Mouse (Mus musculus) neural tube, embryonic 10.5 days (tissue): ENCODE measurements at regions not wholly inside any gene's neighbourhood (a gene's known extent, or its start where the extent isn't known, plus 50 kb on each side); places are given as distances from the start of the nearest gene placed in this dataset.

Source experiments
- DNase-seq: peaks from one replicate; pipeline ENCODE4 v3.0.0-alpha.2; 2017; ENCODE audit warnings: low spot score; ENCODE audit errors: extremely low spot score

- no peak for DNase-seq
Observed at GRCm38 (mm10) chr9:98091105-98091504, 58.1 kb upstream of the Clstn2 start.

GRCm38 (mm10) chr9:98095064-98095790 is 62.2 kb upstream of the Clstn2 start:
- DNase-seq, result no peak

- no peak for DNase-seq
Observed at GRCm38 (mm10) chr9:98123390-98123789, 90.4 kb upstream of the Clstn2 start.

- DNase-seq, result no peak
Observed at GRCm38 (mm10) chr9:98129596-98129995, 96.6 kb upstream of the Clstn2 start.

- DNase-seq, result no peak
Observed at GRCm38 (mm10) chr9:98130849-98131248, 97.9 kb upstream of the Clstn2 start.

GRCm38 (mm10) chr9:98140546-98140945 is 107.6 kb upstream of the Clstn2 start:
- DNase-seq, result no peak

- DNase-seq, result peak; percentile 4
Observed at GRCm38 (mm10) chr9:98142121-98142520, 109.1 kb upstream of the Clstn2 start.

- DNase-seq, result no peak
Observed at GRCm38 (mm10) chr9:98146901-98147300, 113.9 kb upstream of the Clstn2 start.

- no peak for DNase-seq
Observed at GRCm38 (mm10) chr9:98158421-98158820, 125.4 kb upstream of the Clstn2 start.

- DNase-seq, result no peak
Observed at GRCm38 (mm10) chr9:98164489-98164888, 122.7 kb upstream of the Nmnat3 start.

GRCm38 (mm10) chr9:98174056-98174455 is 113.2 kb upstream of the Nmnat3 start:
- DNase-seq, result no peak

GRCm38 (mm10) chr9:98176701-98177380 is 110.4 kb upstream of the Nmnat3 start:
- peak; percentile 10 for DNase-seq

- DNase-seq, result no peak
Observed at GRCm38 (mm10) chr9:98180766-98181165, 106.5 kb upstream of the Nmnat3 start.

- DNase-seq, result no peak
Observed at GRCm38 (mm10) chr9:98186757-98187300, 100.4 kb upstream of the Nmnat3 start.

GRCm38 (mm10) chr9:98194356-98194755 is 92.9 kb upstream of the Nmnat3 start:
- DNase-seq, result no peak

GRCm38 (mm10) chr9:98218824-98219223 is 68.4 kb upstream of the Nmnat3 start:
- DNase-seq, result no peak

- DNase-seq, result no peak
Observed at GRCm38 (mm10) chr9:98220367-98220766, 66.9 kb upstream of the Nmnat3 start.

GRCm38 (mm10) chr9:98221766-98222165 is 65.5 kb upstream of the Nmnat3 start:
- DNase-seq, result no peak

GRCm38 (mm10) chr9:98228226-98228625 is 59.0 kb upstream of the Nmnat3 start:
- no peak for DNase-seq

GRCm38 (mm10) chr9:98228907-98229306 is 58.3 kb upstream of the Nmnat3 start:
- DNase-seq, result no peak

GRCm38 (mm10) chr9:98234731-98235130 is 52.5 kb upstream of the Nmnat3 start:
- DNase-seq, result peak; percentile 22
